Mouse (Mus musculus) forebrain, embryonic 11.5 days (tissue): ENCODE results near the gene Phf20. TPM values are rescaled to one million over a fixed set of nuclear protein-coding genes. Genes with fewer than 3 reads are reported as not detected.

Source experiments
- ATAC-seq: fragments of 200-750 bp; cut with Nextera tagmentation; replicated peaks from 2 replicates; pipeline ENCODE4 v1.8.0; 2017; ENCODE audit warnings: moderate TSS enrichment; ENCODE audit not compliant: low FRiP score
- DNase-seq: peaks from one replicate; pipeline ENCODE4 v3.0.0-alpha.2; 2017; ENCODE audit warnings: low spot score
- H3K27ac ChIP-seq: fragments of 300-500 bp; sonication (generic); 2 replicates; pipeline ENCODE4 v1.5.1; 2014; ENCODE audit warnings: low read depth, low read length
- H3K27me3 ChIP-seq: fragments of 300-500 bp; sonication (generic); 2 replicates; pipeline ENCODE4 v1.6.1; 2014; ENCODE audit warnings: mild to moderate bottlenecking, low read length, mixed read lengths; ENCODE audit not compliant: control insufficient read depth, insufficient read depth
- H3K36me3 ChIP-seq: fragments of 300-500 bp; sonication (generic); 2 replicates; pipeline ENCODE4 v1.6.1; 2014; ENCODE audit warnings: mild to moderate bottlenecking, low read length, moderate library complexity, mixed read lengths; ENCODE audit not compliant: control insufficient read depth, insufficient read depth
- H3K4me1 ChIP-seq: fragments of 300-500 bp; sonication (generic); replicated peaks from 2 replicates; pipeline ENCODE4 v1.6.1; 2014; ENCODE audit warnings: low read length, mixed read lengths; ENCODE audit not compliant: control insufficient read depth, insufficient read depth
- H3K4me2 ChIP-seq: fragments of 300-500 bp; sonication (generic); 2 replicates; pipeline ENCODE4 v1.6.1; 2014; ENCODE audit warnings: low read depth, mild to moderate bottlenecking, low read length, moderate library complexity, mixed read lengths; ENCODE audit not compliant: severe bottlenecking
- H3K4me3 ChIP-seq: fragments of 300-500 bp; sonication (generic); 2 replicates; pipeline ENCODE4 v1.5.1; 2014; ENCODE audit warnings: low read depth, low read length
- H3K9ac ChIP-seq: fragments of 300-500 bp; sonication (generic); 2 replicates; pipeline ENCODE4 v1.6.1; 2014; ENCODE audit warnings: low read length
- H3K9me3 ChIP-seq: fragments of 300-500 bp; sonication (generic); 2 replicates; pipeline ENCODE4 v1.6.1; 2016; ENCODE audit warnings: low read length, mixed read lengths; ENCODE audit not compliant: control insufficient read depth
- WGBS: fragments of 180-500 bp; shearing (Covaris S2); extraction: QIAGEN DNeasy Blood & Tissue Kit; methylation state at CpG from one replicate; pipeline ENCODE4 v1.1.7; 2014; 5-methylcytosine and 5-hydroxymethylcytosine counted together
- polyA plus RNA-seq: library from polyadenylated mRNA; unstranded; fragments of >200 nt; fragmentation: Nextera tagmentation; extraction: Ambion mirVana; gene quantifications from 2 replicates; pipeline ENCODE4 v1.2.1, GENCODE M21; 2014

Gene Phf20
- polyA plus RNA-seq, 1 experiment from 2014 or later, result 92.9 TPM

GRCm38 (mm10) chr2:156243011-156243410, 46.7 kb downstream of the Phf20 start:
- Histone ChIP-seq H3K4me1 (no peaks in the 10 kb centered on the region), H3K27ac (no peak overlapping the region), H3K27me3 (no peaks in the 10 kb centered on the region), H3K9me3 (no peaks in the 10 kb centered on the region), H3K9ac (no peak overlapping the region), H3K4me3 (no peak overlapping the region), H3K36me3 (no peaks in the 10 kb centered on the region; the same call in 1 of the 2 replicates), H3K4me2 (no peak overlapping the region)
- no peak for DNase-seq
- no peak for ATAC-seq
- WGBS, result 97% methylated on average over 8 of the region's 8 CpGs

DNA sequence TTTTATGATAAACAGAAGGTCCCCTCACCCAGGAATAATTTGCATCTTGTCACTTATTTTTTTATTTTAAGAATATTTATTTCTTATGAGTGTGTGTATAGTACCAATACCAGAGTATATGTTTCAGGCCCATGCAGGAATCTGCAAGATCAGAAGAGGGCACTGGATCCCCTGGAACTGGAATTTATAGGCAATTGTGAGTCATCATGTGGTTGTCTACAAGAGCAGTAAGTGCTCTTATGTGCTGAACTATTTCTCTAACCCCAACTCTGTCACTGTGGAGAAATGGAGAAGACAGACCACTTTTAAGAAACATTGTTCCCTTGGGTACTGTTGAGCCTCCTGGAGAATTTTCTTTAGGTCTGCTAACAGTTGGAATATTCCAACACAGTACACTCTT, 51.3 kb downstream of the Phf20 start:
- no peaks in the 10 kb centered on the region for H3K9me3 ChIP-seq
- no peak overlapping the region for H3K4me2 ChIP-seq
- H3K36me3 ChIP-seq, result peaks cover 4% of the 10 kb centered on the region; the same call in 1 of the 2 replicates
- H3K27me3 ChIP-seq, result no peaks in the 10 kb centered on the region
- no peak overlapping the region for H3K9ac ChIP-seq
- no peak for DNase-seq
- ATAC-seq, result no peak
- no peaks in the 10 kb centered on the region for H3K4me1 ChIP-seq
- H3K4me3 ChIP-seq, result no peak overlapping the region
- H3K27ac ChIP-seq, result no peak overlapping the region

DNA sequence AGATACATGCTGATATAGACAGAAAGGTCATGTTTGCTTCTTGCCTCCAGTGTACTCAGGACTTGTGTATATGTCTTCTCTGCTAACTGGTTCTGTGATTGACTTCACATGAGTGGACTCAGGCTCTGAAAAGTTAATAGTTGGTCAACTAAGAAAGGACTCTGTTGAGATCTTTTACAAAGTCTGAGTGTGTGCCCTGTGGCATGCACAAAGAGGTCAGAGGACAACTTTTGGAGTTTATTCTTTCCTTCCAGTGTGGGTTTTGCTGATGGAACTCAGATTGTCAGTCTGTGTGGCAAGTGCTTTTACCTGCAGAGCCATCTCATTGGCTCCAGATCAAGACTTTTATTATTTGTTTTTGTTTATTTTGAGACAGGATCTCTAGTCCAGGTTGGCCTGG, 54.5 kb downstream of the Phf20 start:
- no peak overlapping the region for H3K4me2 ChIP-seq
- DNase-seq (no peak), ATAC-seq (no peak)
- H3K4me1 ChIP-seq, result no peaks in the 10 kb centered on the region
- peaks cover 5% of the 10 kb centered on the region; the same call in 1 of the 2 replicates for H3K36me3 ChIP-seq
- H3K9me3 ChIP-seq, result no peaks in the 10 kb centered on the region
- no peak overlapping the region for H3K4me3 ChIP-seq
- H3K27me3 ChIP-seq, result no peaks in the 10 kb centered on the region
- no peak overlapping the region for H3K9ac ChIP-seq
- H3K27ac ChIP-seq, result no peak overlapping the region

GRCm38 (mm10) chr2:156251291-156251690, 55.0 kb downstream of the Phf20 start:
- no peaks in the 10 kb centered on the region for H3K4me1 ChIP-seq
- ATAC-seq (no peak), DNase-seq (no peak)
- peaks cover 5% of the 10 kb centered on the region; the same call in 1 of the 2 replicates for H3K36me3 ChIP-seq
- no peak overlapping the region for H3K4me3 ChIP-seq
- WGBS, result 88% methylated on average over 1 of the region's 1 CpGs
- no peak overlapping the region for H3K4me2 ChIP-seq
- no peaks in the 10 kb centered on the region for H3K27me3 ChIP-seq
- no peaks in the 10 kb centered on the region for H3K9me3 ChIP-seq
- H3K27ac ChIP-seq, result no peak overlapping the region
- no peak overlapping the region for H3K9ac ChIP-seq

GRCm38 (mm10) chr2:156257051-156257450, 60.8 kb downstream of the Phf20 start:
- Histone ChIP-seq H3K36me3 (peaks cover 8% of the 10 kb centered on the region; the same call in 1 of the 2 replicates), H3K4me3 (no peak overlapping the region), H3K27me3 (no peaks in the 10 kb centered on the region), H3K4me1 (no peaks in the 10 kb centered on the region), H3K9ac (no peak overlapping the region), H3K27ac (no peak overlapping the region), H3K4me2 (no peak overlapping the region), H3K9me3 (no peaks in the 10 kb centered on the region)
- DNase-seq, result no peak
- WGBS, result 71% methylated on average over 2 of the region's 2 CpGs
- ATAC-seq, result no peak

GRCm38 (mm10) chr2:156257922-156258761, 61.9 kb downstream of the Phf20 start:
- Histone ChIP-seq H3K27me3 (no peaks in the 10 kb centered on the region), H3K36me3 (peaks cover 4% of the 10 kb centered on the region; the same call in 1 of the 2 replicates)

DNA sequence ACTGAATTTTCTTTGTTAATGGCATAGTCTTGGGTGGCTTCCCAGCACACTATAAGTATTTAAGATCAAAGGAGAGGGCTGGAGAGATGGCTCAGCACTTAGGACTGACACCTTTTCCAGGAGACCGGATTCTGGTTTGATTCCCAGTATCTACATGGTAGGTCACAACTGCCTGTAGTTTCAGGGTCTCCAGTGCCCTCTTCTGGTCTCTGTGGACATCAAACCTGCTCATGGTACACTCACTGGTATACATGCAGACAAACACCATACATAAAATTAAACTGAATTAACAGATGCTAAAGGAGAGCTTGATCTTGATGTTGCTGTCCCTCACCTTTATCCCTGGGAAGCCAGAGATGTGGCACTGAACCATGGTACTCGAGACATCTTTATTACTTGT, 64.7 kb downstream of the Phf20 start:
- Histone ChIP-seq H3K9me3 (no peaks in the 10 kb centered on the region), H3K27ac (no peak overlapping the region), H3K4me2 (no peak overlapping the region), H3K36me3 (peaks cover 4% of the 10 kb centered on the region; the same call in 1 of the 2 replicates), H3K4me1 (no peaks in the 10 kb centered on the region), H3K9ac (no peak overlapping the region), H3K27me3 (no peaks in the 10 kb centered on the region), H3K4me3 (no peak overlapping the region)
- no peak for DNase-seq
- ATAC-seq, result no peak
- WGBS, result 92% methylated on average over 2 of the region's 2 CpGs

More at GRCm38 (mm10) chr2:156257922-156258761, 61.9 kb downstream of the Phf20 start:
- Histone ChIP-seq H3K9ac (no peak overlapping the region), H3K4me3 (no peak overlapping the region), H3K4me1 (no peaks in the 10 kb centered on the region), H3K9me3 (no peaks in the 10 kb centered on the region), H3K4me2 (no peak overlapping the region), H3K27ac (no peak overlapping the region)
- WGBS, result 92% methylated on average over 11 of the region's 11 CpGs
- DNase-seq (no peak), ATAC-seq (no peak)

GRCm38 (mm10) chr2:156263204-156263893, 67.1 kb downstream of the Phf20 start:
- Histone ChIP-seq H3K4me2 (no peak overlapping the region), H3K36me3 (peaks cover 4% of the 10 kb centered on the region; the same call in 1 of the 2 replicates), H3K4me1 (no peaks in the 10 kb centered on the region), H3K27ac (no peak overlapping the region), H3K9ac (no peak overlapping the region), H3K9me3 (no peaks in the 10 kb centered on the region), H3K4me3 (no peak overlapping the region), H3K27me3 (no peaks in the 10 kb centered on the region)
- DNase-seq (no peak), ATAC-seq (no peak)
- WGBS, result 86% methylated on average over 4 of the region's 4 CpGs
